Mouse (Mus musculus) adrenal gland, postnatal 14 days (tissue): ENCODE results near the gene Olfr539. TPM values are rescaled to one million over a fixed set of nuclear protein-coding genes. Genes with fewer than 3 reads are reported as not detected.
"Not testable (repeated sequence)": the region's sequence is repeated elsewhere in the genome, so short reads cannot be mapped to it uniquely, and the experiment has no call there.

Experiments used
- DNase-seq: peaks from one replicate; pipeline ENCODE4 v3.0.0; 2021; ENCODE audit warnings: mixed read lengths
- long read RNA-seq, 2 experiments: library from polyadenylated mRNA; stranded (forward); transcript quantifications; one replicate each; pipeline ENCODE4 v2.0.0; 2021
- total RNA-seq: library from RNA; stranded (reverse); gene quantifications from 2 replicates; pipeline ENCODE4 v1.2.3, GENCODE M21; 2021

Olfr539 gene
- not detected in 2 replicates for total RNA-seq
- long read RNA-seq, experiment 1 = 0 reads
- long read RNA-seq, experiment 2 = 0 reads

GRCm38 (mm10) chr7:140659630-140660029 lies at the start of gene Olfr539:
TSS of gene Olfr539 (plus strand) at chr7:140659930.
- DNase-seq = no peak

GRCm38 (mm10) chr7:140628670-140629069 lies 31.1 kb upstream of the Olfr539 start, which contains the start of gene Olfr61:
TSS of gene Olfr61 (plus strand) at chr7:140628970.
- not testable (repeated sequence) for DNase-seq

DNA sequence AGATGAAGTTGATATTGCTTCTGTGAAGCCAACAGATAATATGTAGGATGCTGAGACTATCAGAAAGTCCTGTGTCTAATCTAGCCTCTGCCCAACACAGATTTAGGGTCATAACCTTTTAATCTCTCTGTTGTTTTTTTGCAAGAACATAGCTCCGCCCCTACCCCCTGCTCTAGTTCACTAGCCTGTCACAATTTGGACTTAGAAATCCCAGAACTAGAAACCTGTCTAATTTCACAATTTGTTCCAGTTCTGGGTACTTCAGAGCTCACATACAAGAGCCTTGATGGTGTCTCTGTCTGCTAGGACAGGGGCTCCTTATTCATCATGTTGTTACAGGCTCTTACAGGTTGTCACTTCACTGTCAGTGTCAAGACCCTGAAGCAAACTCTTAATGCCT lies 29.2 kb upstream of the Olfr539 start:
- DNase-seq = no peak

- no peak for DNase-seq
These were observed 13.6 kb upstream of the Olfr539 start, which contains the start of gene Olfr53 for GRCm38 (mm10) chr7:140646152-140646551. TSS of gene Olfr53 (plus strand) at chr7:140646452.

GRCm38 (mm10) chr7:140670693-140671092 lies 11.0 kb downstream of the Olfr539 start:
- DNase-seq = not testable (repeated sequence)

- no peak for DNase-seq
These were observed 16.1 kb downstream of the Olfr539 start for GRCm38 (mm10) chr7:140675863-140676262.

DNA sequence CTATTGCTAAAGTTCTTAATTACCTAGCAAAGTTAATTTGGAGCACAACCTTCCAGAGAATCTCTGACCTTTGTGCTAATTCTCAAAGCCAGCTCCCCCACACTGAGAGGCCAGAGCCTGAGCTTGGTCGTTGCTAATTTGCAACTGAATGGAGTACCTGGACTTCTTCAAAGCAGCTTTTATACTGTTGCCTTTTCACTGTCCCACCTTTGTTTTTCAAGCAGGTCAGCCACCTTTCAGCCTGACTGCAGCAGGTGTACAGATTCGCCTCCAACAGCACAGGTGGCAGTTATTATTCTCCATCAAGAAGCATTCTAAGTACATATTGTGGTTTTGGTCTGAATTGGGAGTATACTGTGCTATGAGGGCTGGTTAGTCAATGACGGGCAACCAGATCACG lies 19.9 kb downstream of the Olfr539 start:
- DNase-seq = not testable (repeated sequence)

GRCm38 (mm10) chr7:140681651-140682050 lies 21.9 kb downstream of the Olfr539 start, which contains the start of gene Olfr45:
TSS of gene Olfr45 (plus strand) at chr7:140681951.
- no peak for DNase-seq

DNA sequence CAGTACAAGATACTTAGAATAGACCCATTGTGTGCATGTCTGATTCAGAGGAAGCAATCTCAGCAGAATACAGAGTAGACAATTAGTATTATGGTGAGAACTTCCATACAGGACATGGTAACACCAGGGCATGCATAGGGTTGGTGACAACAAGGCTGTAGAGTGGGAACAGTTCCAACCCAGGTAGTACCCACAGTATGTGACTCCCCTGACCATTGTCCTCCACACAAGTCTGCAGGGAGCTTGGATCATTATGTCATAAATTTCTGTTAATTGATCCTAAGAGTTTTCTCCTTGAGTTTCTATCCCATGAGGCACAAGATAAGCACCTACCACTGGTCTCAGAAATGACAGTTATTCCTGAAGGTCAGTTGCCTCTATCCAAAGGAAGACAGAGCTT lies 37.2 kb downstream of the Olfr539 start, which contains the start of gene Olfr541:
TSS of gene Olfr541 (plus strand) at position 301 of the 400 bp plus-strand sequence.
- no peak for DNase-seq

DNA sequence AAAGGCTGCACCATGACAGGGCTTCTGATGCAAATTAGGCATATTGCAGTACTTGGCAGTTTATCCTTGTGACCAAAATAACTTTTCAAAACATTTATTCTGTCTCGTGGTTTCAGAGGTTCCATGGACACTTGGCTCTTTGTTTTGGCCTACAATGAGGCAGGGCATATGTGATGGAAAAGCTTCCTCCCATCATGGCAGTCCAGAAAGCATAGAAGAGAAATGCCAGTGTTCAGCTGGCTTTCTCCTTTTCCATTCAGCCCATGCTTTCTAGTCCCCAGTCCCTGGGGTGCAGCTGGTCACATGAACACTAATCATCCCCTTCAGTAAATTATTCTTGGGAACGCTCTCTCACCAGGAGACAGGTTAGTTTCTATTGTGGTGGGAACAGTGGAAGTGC lies 46.6 kb downstream of the Olfr539 start:
- DNase-seq = no peak

GRCm38 (mm10) chr7:140707536-140708284 lies 48.0 kb downstream of the Olfr539 start:
- DNase-seq = peak; percentile 7

DNA sequence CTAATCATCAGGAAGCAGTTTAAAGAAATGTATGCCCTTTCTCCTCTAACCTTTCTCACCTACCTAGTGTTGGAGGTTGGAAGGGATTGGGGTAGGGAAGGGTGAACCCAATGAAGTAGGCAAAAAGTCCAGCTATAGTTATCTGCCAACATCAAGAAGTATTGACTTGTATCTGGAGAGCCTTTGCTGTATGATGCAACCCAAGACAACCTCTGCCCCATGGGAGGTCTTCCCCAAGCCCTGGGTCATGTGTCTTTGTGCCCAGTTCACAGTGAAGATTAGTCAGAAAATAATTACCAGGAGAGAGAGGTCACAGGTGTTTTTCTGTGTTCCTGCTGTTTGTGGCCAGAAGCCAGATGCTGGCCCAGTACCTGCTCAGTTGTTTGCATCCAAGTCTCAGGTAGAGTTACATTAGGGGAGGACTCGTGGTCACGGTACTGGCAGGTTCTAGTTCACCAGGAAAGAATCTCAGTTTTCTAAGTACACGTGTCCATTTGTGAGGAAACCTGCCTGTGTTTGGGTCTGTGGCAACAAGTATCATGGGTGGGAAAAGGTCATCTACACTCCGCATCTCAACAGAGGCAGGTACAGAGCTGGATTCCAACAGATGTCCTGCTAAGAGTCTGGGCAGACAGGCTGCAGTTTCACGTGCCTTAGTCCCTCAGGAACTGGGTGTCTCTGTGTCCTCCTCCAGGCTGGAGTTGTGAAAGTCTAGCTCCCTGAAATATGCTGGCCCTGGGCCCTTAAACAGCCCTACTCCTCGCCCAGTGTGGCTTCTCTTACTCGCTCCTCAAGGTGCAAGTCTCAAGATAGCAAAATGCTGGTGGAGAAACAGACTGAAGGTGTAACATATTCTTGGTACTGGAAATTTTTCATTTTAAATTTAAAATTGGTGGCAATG lies 57.7 kb downstream of the Olfr539 start:
- DNase-seq = peak; percentile 60

- peak; percentile 14 for DNase-seq
These were observed 61.4 kb downstream of the Olfr539 start for GRCm38 (mm10) chr7:140721095-140721494.

- DNase-seq = no peak
These were observed 65.8 kb downstream of the Olfr539 start for GRCm38 (mm10) chr7:140725558-140725957.

Other genes starting within 250 kb of the Olfr539 start
- not detected in 2 replicates for gene Olfr532, start 238.3 kb upstream of the Olfr539 start, total RNA-seq
- gene Olfr533, start 196.6 kb upstream of the Olfr539 start, total RNA-seq = not detected in 2 replicates
- gene Olfr535, start 175.7 kb upstream of the Olfr539 start, total RNA-seq = not detected in 2 replicates
- gene Olfr536, start 152.5 kb upstream of the Olfr539 start, total RNA-seq = not detected in 2 replicates
- gene Olfr538, start 92.0 kb upstream of the Olfr539 start, total RNA-seq = not detected in 2 replicates
- gene Olfr46, start 58.7 kb upstream of the Olfr539 start, total RNA-seq = not detected in 2 replicates
- gene Olfr61, start 31.0 kb upstream of the Olfr539 start, total RNA-seq = not detected in 2 replicates
- gene Olfr53, start 13.5 kb upstream of the Olfr539 start, total RNA-seq = not detected in 2 replicates
- not detected in 2 replicates for gene Olfr45, start 22.0 kb downstream of the Olfr539 start, total RNA-seq
- gene Olfr541, start 37.3 kb downstream of the Olfr539 start, total RNA-seq = not detected in 2 replicates
- gene Cyp2e1, start 103.8 kb downstream of the Olfr539 start, total RNA-seq = 83.0 and 573 TPM in 2 replicates
- gene Syce1, start 127.9 kb downstream of the Olfr539 start, total RNA-seq = not detected in 2 replicates
- 1.9 and 2.6 TPM in 2 replicates for gene Zfp941, start 162.2 kb downstream of the Olfr539 start, total RNA-seq
- 1.4 and 31.0 TPM in 2 replicates for gene Urah, start 175.1 kb downstream of the Olfr539 start, total RNA-seq
- not detected in 2 replicates for gene Scgb1c1, start 185.6 kb downstream of the Olfr539 start, total RNA-seq
- gene Odf3, start 187.9 kb downstream of the Olfr539 start, total RNA-seq = not detected in 2 replicates
- 0.89 TPM in 1 of 2 replicates, not detected in the other for gene Gm45785, start 196.4 kb downstream of the Olfr539 start, total RNA-seq
- gene Ric8a, start 197.0 kb downstream of the Olfr539 start, total RNA-seq = 44.8 and 61.1 TPM in 2 replicates
- 27.4 and 32.1 TPM in 2 replicates for gene Bet1l, start 197.6 kb downstream of the Olfr539 start, total RNA-seq
- 114 TPM in 2 replicates for gene Psmd13, start 222.0 kb downstream of the Olfr539 start, total RNA-seq
- gene Sirt3, start 222.4 kb downstream of the Olfr539 start, total RNA-seq = 63.5 and 64.7 TPM in 2 replicates
- 3,010 and 3,145 TPM in 2 replicates for gene Cox8b, start 240.5 kb downstream of the Olfr539 start, total RNA-seq